Mouse (Mus musculus) v-Abl transformed pro-B cells (cell line): ENCODE measurements at regions not wholly inside any gene's neighbourhood (a gene's known extent, or its start where the extent isn't known, plus 50 kb on each side); places are given as distances from the start of the nearest gene placed in this dataset.
"Not testable (repeated sequence)": the region's sequence is repeated elsewhere in the genome, so short reads cannot be mapped to it uniquely, and the experiment has no call there.

Source experiments
- in situ Hi-C, 2 experiments: fragments of 400-800 bp; cut with MboI; formaldehyde crosslinking; loops; one replicate each; pipeline ENCODE4 v1.15.1; 2025; ENCODE audit not compliant: unreplicated experiment in 2 of 2

- in situ Hi-C loops: not testable (repeated sequence)
These were observed 635.6 kb upstream of the Amot start for GRCm38 (mm10) chrX:146140619-146141018.

- in situ Hi-C loops: loop anchor here in 1 of 2 experiments (25.0 kb wide), 1 partner anchor 773 kb away; the partner anchor contains the start of gene Lhfpl1
These were observed 605.7 kb upstream of the Amot start for GRCm38 (mm10) chrX:146110698-146111097.

- in situ Hi-C loops: loop anchor here in 1 of 2 experiments (25.0 kb wide), 1 partner anchor 773 kb away; the partner anchor contains the start of gene Lhfpl1
These were observed 604.9 kb upstream of the Amot start for GRCm38 (mm10) chrX:146109907-146110306.
